In the genomic region with DNA sequence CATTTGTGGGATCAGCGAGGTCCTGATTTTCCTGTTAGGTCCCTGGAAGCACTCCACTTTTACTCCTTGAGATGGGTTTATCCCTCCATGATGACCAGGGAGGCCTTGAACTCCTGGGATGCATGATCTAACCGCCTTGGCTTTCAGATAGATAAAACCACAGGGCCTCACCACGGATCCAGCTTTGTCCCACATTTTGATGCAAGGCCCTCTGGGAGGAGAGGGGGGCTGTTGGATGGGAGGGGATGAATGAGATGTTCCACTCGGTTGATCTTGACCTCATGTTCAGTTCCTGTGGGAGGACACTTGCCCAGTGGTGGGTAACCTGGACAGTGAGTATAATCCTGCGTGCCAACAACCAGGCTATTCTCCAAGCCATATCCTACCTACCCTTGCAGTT, we compare ENCODE assay signal across 11 mouse cellular contexts. TPM values are rescaled to one million over a fixed set of nuclear protein-coding genes. Genes with fewer than 3 reads are reported as not detected.
DNase-seq lines count a peak whose midpoint lies in the region; ATAC-seq lines count a peak whose summit lies in the region.
"Had no signal": no experiment of that assay in that cellular context is flagged by ENCODE, and none has a peak within 500 bp of the region (broad histone marks: within the 10 kb centered on the region; RNA-seq: fewer than 3 reads in every experiment).

No protein-coding gene starts in this region.

- WGBS in heart, embryonic 15.5 days = 70% methylated on average over 5 of the region's 5 CpGs
- WGBS in neural tube, embryonic 11.5 days = 81% methylated on average over 5 of the region's 5 CpGs
- WGBS in limb, embryonic 11.5 days = 83% methylated on average over 5 of the region's 5 CpGs
- 74% methylated on average over 5 of the region's 5 CpGs for WGBS in stomach, embryonic 16.5 days

- H3K9me3 ChIP-seq in heart, embryonic 15.5 days (replicated peaks) = no peaks in the 10 kb centered on the region
- no peaks in the 10 kb centered on the region; the same call in 1 of the 2 replicates for H3K9me3 ChIP-seq in neural tube, embryonic 11.5 days (ENCODE audit: control insufficient read depth, low read length)
- H3K9me3 ChIP-seq in limb, embryonic 11.5 days (ENCODE audit: control insufficient read depth, low read length) = peaks cover 4% of the 10 kb centered on the region; the same call in 1 of the 2 replicates
- no peaks in the 10 kb centered on the region; the same call in 1 of the 2 replicates for H3K9me3 ChIP-seq in stomach, embryonic 16.5 days (replicated peaks; ENCODE audit: control insufficient read depth, low read length)

- H3K4me3 ChIP-seq in heart, embryonic 15.5 days = peak overlapping the region; percentile 97; the same call in 1 of the 2 replicates
- peak overlapping the region; percentile 93 for H3K4me3 ChIP-seq in neural tube, embryonic 11.5 days (ENCODE audit: low read depth, low read length)
- no peak overlapping the region for H3K4me3 ChIP-seq in limb, embryonic 11.5 days (ENCODE audit: low read depth, low read length)
- no peak overlapping the region for H3K4me3 ChIP-seq in stomach, embryonic 16.5 days (replicated peaks; ENCODE audit: low read length)

- H3K36me3 ChIP-seq in heart, embryonic 15.5 days = peaks cover 31% of the 10 kb centered on the region
- H3K36me3 ChIP-seq in neural tube, embryonic 11.5 days (ENCODE audit: control insufficient read depth, insufficient read depth, low read length) = peaks cover 28% of the 10 kb centered on the region
- H3K36me3 ChIP-seq in limb, embryonic 11.5 days (ENCODE audit: control insufficient read depth, insufficient read depth, low read length) = peaks cover 26% of the 10 kb centered on the region
- peaks cover 19% of the 10 kb centered on the region for H3K36me3 ChIP-seq in stomach, embryonic 16.5 days (ENCODE audit: control insufficient read depth, insufficient read depth, low read length)

- peak overlapping the region; percentile 96; the same call in 1 of the 2 replicates for H3K4me2 ChIP-seq in heart, embryonic 15.5 days
- H3K4me2 ChIP-seq in neural tube, embryonic 11.5 days (ENCODE audit: low read depth) = peak overlapping the region; percentile 75
- H3K4me2 ChIP-seq in limb, embryonic 11.5 days (ENCODE audit: low read depth, severe bottlenecking) = peak overlapping the region; percentile 25; the same call in 1 of the 2 replicates
- H3K4me2 ChIP-seq in stomach, embryonic 16.5 days (ENCODE audit: low read depth, low read length) = peak overlapping the region; percentile 89

- H3K27me3 ChIP-seq in heart, embryonic 15.5 days = no peaks in the 10 kb centered on the region
- H3K27me3 ChIP-seq in neural tube, embryonic 11.5 days (ENCODE audit: control insufficient read depth, insufficient read depth, low read length) = no peaks in the 10 kb centered on the region
- no peaks in the 10 kb centered on the region for H3K27me3 ChIP-seq in limb, embryonic 11.5 days (ENCODE audit: control insufficient read depth, insufficient read depth, low read length)
- no peaks in the 10 kb centered on the region for H3K27me3 ChIP-seq in stomach, embryonic 16.5 days (ENCODE audit: control insufficient read depth, insufficient read depth, low read length)

- DNase-seq in heart, adult 18-20 months = no peak
- DNase-seq in neural tube, embryonic 11.5 days (ENCODE audit: low spot score) = no peak
- DNase-seq in neural tube, embryonic 10.5 days (ENCODE audit: extremely low spot score, low spot score) = no peak
- DNase-seq in limb, embryonic 11.5 days (ENCODE audit: low spot score) = no peak
- no peak for DNase-seq in right cerebral cortex, postnatal 4 days
- DNase-seq in embryo, embryonic 11 days = no peak
- DNase-seq: gastrocnemius, adult 2 months; thymus, adult 18-20 months had no signal

- no peak overlapping the region for H3K27ac ChIP-seq in heart, embryonic 15.5 days
- no peak overlapping the region for H3K27ac ChIP-seq in neural tube, embryonic 11.5 days (ENCODE audit: low read depth, low read length)
- H3K27ac ChIP-seq in limb, embryonic 11.5 days (replicated peaks; ENCODE audit: low read depth, low read length) = no peak overlapping the region
- no peak overlapping the region for H3K27ac ChIP-seq in stomach, embryonic 16.5 days (ENCODE audit: low read length)
- H3K27ac ChIP-seq: liver, embryonic 14.5 days had no signal

- peaks cover 28% of the 10 kb centered on the region for H3K4me1 ChIP-seq in heart, embryonic 15.5 days (replicated peaks)
- H3K4me1 ChIP-seq in neural tube, embryonic 11.5 days (ENCODE audit: control insufficient read depth, insufficient read depth, low read length) = 0 out of 2 replicates have a peak, but pooled peaks cover 4% of the 10 kb centered on the region
- peaks cover 10% of the 10 kb centered on the region; the same call in 1 of the 2 replicates for H3K4me1 ChIP-seq in limb, embryonic 11.5 days (ENCODE audit: control insufficient read depth, insufficient read depth, low read length)
- peaks cover 2% of the 10 kb centered on the region; the same call in 1 of the 2 replicates for H3K4me1 ChIP-seq in stomach, embryonic 16.5 days (ENCODE audit: control insufficient read depth, insufficient read depth, low read length)

- no peak overlapping the region for H3K9ac ChIP-seq in heart, embryonic 15.5 days
- H3K9ac ChIP-seq in neural tube, embryonic 11.5 days (ENCODE audit: low read length) = no peak overlapping the region
- no peak overlapping the region for H3K9ac ChIP-seq in limb, embryonic 11.5 days (ENCODE audit: low read length)
- H3K9ac ChIP-seq in stomach, embryonic 16.5 days (ENCODE audit: low read length) = no peak overlapping the region
- H3K9ac ChIP-seq: liver, embryonic 14.5 days had no signal

- no peak for ATAC-seq in heart, embryonic 15.5 days (replicated peaks; ENCODE audit: insufficient number of reproducible peaks, insufficient read depth, low FRiP score, low read depth)
- no peak for ATAC-seq in neural tube, embryonic 11.5 days (ENCODE audit: insufficient read depth, low FRiP score, low TSS enrichment)
- ATAC-seq in limb, embryonic 11.5 days (ENCODE audit: insufficient number of reproducible peaks, low FRiP score, low TSS enrichment, low read depth) = no peak
- no peak for ATAC-seq in stomach, embryonic 16.5 days (ENCODE audit: insufficient read depth, low FRiP score)

RNA-seq across cellular contexts. Expression of gene Homer3, which starts 1.8 kb away (rescaled TPM):
- polyA plus RNA-seq in heart, embryonic 15.5 days (2015; fragmentation: Nextera tagmentation; extraction: Ambion mirVana) = 24.2 and 33.6 TPM in 2 replicates
- 1 to 10 TPM; 7.7 to 8.4 TPM for total RNA-seq in heart, adult 18-20 months (2021)
- 77.7 and 80.4 TPM in 2 replicates for polyA plus RNA-seq in neural tube, embryonic 11.5 days (2014; fragmentation: Nextera tagmentation; extraction: Ambion mirVana)
- 75.2 and 78.6 TPM in 2 replicates for polyA plus RNA-seq in limb, embryonic 11.5 days (2014; fragmentation: Nextera tagmentation; extraction: Ambion mirVana)
- 27.3 and 32.5 TPM in 2 replicates for polyA plus RNA-seq in stomach, embryonic 16.5 days (2015; fragmentation: Nextera tagmentation; extraction: Ambion mirVana)

RNA-seq across cellular contexts. Expression of gene Ddx49, which starts 17.9 kb away (rescaled TPM):
- polyA plus RNA-seq in heart, embryonic 15.5 days (2015; fragmentation: Nextera tagmentation; extraction: Ambion mirVana) = 25.2 and 33.6 TPM in 2 replicates
- total RNA-seq in heart, adult 18-20 months (2021) = 10 to 100 TPM; 27.4 to 34.6 TPM
- 51.4 and 55.2 TPM in 2 replicates for polyA plus RNA-seq in neural tube, embryonic 11.5 days (2014; fragmentation: Nextera tagmentation; extraction: Ambion mirVana)
- 55.8 and 62.1 TPM in 2 replicates for polyA plus RNA-seq in limb, embryonic 11.5 days (2014; fragmentation: Nextera tagmentation; extraction: Ambion mirVana)
- 48.8 and 50.4 TPM in 2 replicates for polyA plus RNA-seq in stomach, embryonic 16.5 days (2015; fragmentation: Nextera tagmentation; extraction: Ambion mirVana)

RNA-seq across cellular contexts. Expression of gene Cope, which starts 17.9 kb away (rescaled TPM):
- polyA plus RNA-seq in heart, embryonic 15.5 days (2015; fragmentation: Nextera tagmentation; extraction: Ambion mirVana) = 241 and 335 TPM in 2 replicates
- 100 to 1,000 TPM; 157 to 174 TPM for total RNA-seq in heart, adult 18-20 months (2021)
- polyA plus RNA-seq in neural tube, embryonic 11.5 days (2014; fragmentation: Nextera tagmentation; extraction: Ambion mirVana) = 272 and 283 TPM in 2 replicates
- 263 and 281 TPM in 2 replicates for polyA plus RNA-seq in limb, embryonic 11.5 days (2014; fragmentation: Nextera tagmentation; extraction: Ambion mirVana)
- polyA plus RNA-seq in stomach, embryonic 16.5 days (2015; fragmentation: Nextera tagmentation; extraction: Ambion mirVana) = 354 and 410 TPM in 2 replicates

RNA-seq across cellular contexts. Expression of gene Cers1, which starts 31.2 kb away (rescaled TPM):
- polyA plus RNA-seq in heart, embryonic 15.5 days (2015; fragmentation: Nextera tagmentation; extraction: Ambion mirVana) = 1.3 and 2.3 TPM in 2 replicates
- total RNA-seq in heart, adult 18-20 months (2021) = under 1 TPM; 0.55 to 0.57 TPM
- 6.8 and 6.9 TPM in 2 replicates for polyA plus RNA-seq in neural tube, embryonic 11.5 days (2014; fragmentation: Nextera tagmentation; extraction: Ambion mirVana)
- 4.7 and 6.0 TPM in 2 replicates for polyA plus RNA-seq in limb, embryonic 11.5 days (2014; fragmentation: Nextera tagmentation; extraction: Ambion mirVana)
- polyA plus RNA-seq in stomach, embryonic 16.5 days (2015; fragmentation: Nextera tagmentation; extraction: Ambion mirVana) = 3.8 and 4.1 TPM in 2 replicates

RNA-seq across cellular contexts. Expression of gene Gdf1, which starts 45.2 kb away (rescaled TPM):
- polyA plus RNA-seq in heart, embryonic 15.5 days (2015; fragmentation: Nextera tagmentation; extraction: Ambion mirVana) = 0.31 and 1.4 TPM in 2 replicates
- total RNA-seq in heart, adult 18-20 months (2021) = under 1 TPM in 1 of 2 experiments, not detected in 1; 0.28 TPM
- polyA plus RNA-seq in neural tube, embryonic 11.5 days (2014; fragmentation: Nextera tagmentation; extraction: Ambion mirVana) = 0.93 and 1.5 TPM in 2 replicates
- 2.9 and 4.2 TPM in 2 replicates for polyA plus RNA-seq in limb, embryonic 11.5 days (2014; fragmentation: Nextera tagmentation; extraction: Ambion mirVana)
- 1.4 and 2.1 TPM in 2 replicates for polyA plus RNA-seq in stomach, embryonic 16.5 days (2015; fragmentation: Nextera tagmentation; extraction: Ambion mirVana)

Comparison
In these comparisons a context has a peak if more than half of its experiments do, and no peak if none do; other contexts are left out.
1. H3K4me2 ChIP-seq: peak in every context shown above with its lines; median percentile 96 in heart, embryonic 15.5 days; 89 in stomach, embryonic 16.5 days; 75 in neural tube, embryonic 11.5 days; 25 in limb, embryonic 11.5 days.
2. H3K4me3 ChIP-seq: peak in heart, embryonic 15.5 days (single experiment) and neural tube, embryonic 11.5 days (single experiment); none in limb, embryonic 11.5 days (single experiment) and stomach, embryonic 16.5 days (single experiment).